Mouse (Mus musculus) stomach, postnatal 0 days (tissue): ENCODE measurements around the gene Astn1. TPM values are rescaled to one million over a fixed set of nuclear protein-coding genes. Genes with fewer than 3 reads are reported as not detected.

Experiments used
- ATAC-seq: fragments of 200-750 bp; cut with Nextera tagmentation; 2 replicates; pipeline ENCODE4 v1.8.0; 2017; ENCODE audit not compliant: low FRiP score, low TSS enrichment
- DNase-seq: peaks from one replicate; pipeline ENCODE4 v3.0.0-alpha.2; 2016; ENCODE audit warnings: low spot score
- H3K27ac ChIP-seq: fragments of 300-500 bp; sonication (generic); replicated peaks from 2 replicates; pipeline ENCODE4 v1.5.1; 2014; ENCODE audit warnings: mild to moderate bottlenecking, control low read depth
- H3K27me3 ChIP-seq: fragments of 300-500 bp; sonication (generic); 2 replicates; pipeline ENCODE4 v1.6.1; 2014; ENCODE audit warnings: low read length; ENCODE audit not compliant: control insufficient read depth, insufficient read depth
- H3K36me3 ChIP-seq: fragments of 300-500 bp; sonication (generic); 2 replicates; pipeline ENCODE4 v1.6.1; 2014; ENCODE audit warnings: low read length, mixed read lengths; ENCODE audit not compliant: control insufficient read depth, insufficient read depth
- H3K4me1 ChIP-seq: fragments of 300-500 bp; sonication (generic); replicated peaks from 2 replicates; pipeline ENCODE4 v1.6.1; 2014; ENCODE audit warnings: antibody characterized with exemption; ENCODE audit not compliant: control insufficient read depth, insufficient read depth
- H3K4me2 ChIP-seq: fragments of 300-500 bp; sonication (generic); replicated peaks from 2 replicates; pipeline ENCODE4 v1.6.1; 2014; ENCODE audit warnings: low read depth, mild to moderate bottlenecking, control low read depth, moderate library complexity
- H3K4me3 ChIP-seq: fragments of 300-500 bp; sonication (generic); 2 replicates; pipeline ENCODE4 v1.5.1; 2014; ENCODE audit warnings: low read depth, low read length, control low read depth
- H3K9ac ChIP-seq: fragments of 300-500 bp; sonication (generic); 2 replicates; pipeline ENCODE4 v1.6.1; 2014; ENCODE audit warnings: mild to moderate bottlenecking, low read length, control low read depth, mixed read lengths
- H3K9me3 ChIP-seq: fragments of 300-500 bp; sonication (generic); 2 replicates; pipeline ENCODE4 v1.6.1; 2016; ENCODE audit warnings: low read length; ENCODE audit not compliant: control insufficient read depth
- CTCF ChIP-seq: IDR thresholded peaks from 2 replicates; pipeline ENCODE4 v1.5.1; 2016; ENCODE audit warnings: antibody characterized with exemption, low read depth, mild to moderate bottlenecking, moderate library complexity
- EP300 ChIP-seq: optimal IDR thresholded peaks from 2 replicates; pipeline ENCODE3; 2016; ENCODE audit warnings: antibody characterized with exemption
- WGBS: fragments of 180-500 bp; shearing (Covaris S2); extraction: QIAGEN DNeasy Blood & Tissue Kit; methylation state at CpG from one replicate; pipeline ENCODE4 v1.1.7; 2014; 5-methylcytosine and 5-hydroxymethylcytosine counted together
- polyA plus RNA-seq: library from polyadenylated mRNA; unstranded; fragments of >200 nt; fragmentation: Nextera tagmentation; extraction: Ambion mirVana; gene quantifications from 2 replicates; pipeline ENCODE4 v1.2.1, GENCODE M21; 2015

Gene Astn1
- polyA plus RNA-seq, 1 experiment from 2014 or later: 0.47 TPM

DNA sequence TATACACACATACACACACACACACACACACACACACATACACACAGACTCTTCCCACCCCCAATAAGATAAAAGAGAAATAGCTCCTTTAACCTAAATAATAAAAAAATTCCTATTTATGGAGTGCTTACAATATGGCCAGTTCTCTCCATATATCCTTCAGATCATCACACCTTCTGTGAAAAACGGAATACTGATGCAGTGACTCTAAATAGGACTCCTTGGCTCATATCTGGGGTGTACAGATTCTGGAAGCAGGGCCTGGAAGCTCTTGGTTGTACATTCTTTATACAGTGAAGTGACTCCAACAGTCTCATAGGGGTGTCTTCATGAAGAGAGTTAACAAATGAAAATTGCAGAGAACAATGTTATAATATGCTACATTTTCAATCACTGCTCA, 60.7 kb downstream of the Astn1 start:
- Histone ChIP-seq H3K9me3 (no peaks in the 10 kb centered on the region), H3K4me3 (no peak overlapping the region), H3K27ac (no peak overlapping the region), H3K36me3 (no peaks in the 10 kb centered on the region), H3K9ac (no peak overlapping the region), H3K4me1 (no peaks in the 10 kb centered on the region), H3K4me2 (no peak overlapping the region), H3K27me3 (no peaks in the 10 kb centered on the region)
- no peak for DNase-seq
- 58% methylated on average over 1 of the region's 1 CpGs for whole genome bisulfite sequencing
- TF ChIP-seq EP300 (no peak), CTCF (no peak)
- ATAC-seq: no peak

DNA sequence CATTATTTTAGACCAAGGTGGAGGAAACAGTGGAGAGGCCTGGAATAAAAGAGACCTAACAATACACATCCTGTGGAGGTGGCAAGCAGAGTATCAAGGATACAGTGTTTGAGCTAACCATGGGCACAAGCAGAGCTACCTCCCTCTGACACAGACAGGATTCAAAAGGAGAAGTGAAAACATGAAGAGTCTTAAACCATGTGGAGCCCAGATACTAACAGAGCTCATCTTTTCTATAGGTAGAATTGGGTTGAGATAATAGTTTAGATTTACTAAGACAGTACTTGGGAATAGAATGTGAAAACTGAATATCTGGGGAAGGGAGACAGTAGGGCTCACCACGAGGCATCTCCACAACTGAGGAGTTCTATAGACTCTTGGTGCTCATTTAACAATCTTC, 84.0 kb downstream of the Astn1 start:
- Histone ChIP-seq H3K9ac (no peak overlapping the region), H3K36me3 (no peaks in the 10 kb centered on the region), H3K4me1 (no peaks in the 10 kb centered on the region), H3K4me3 (no peak overlapping the region), H3K27ac (no peak overlapping the region), H3K9me3 (no peaks in the 10 kb centered on the region), H3K27me3 (no peaks in the 10 kb centered on the region), H3K4me2 (no peak overlapping the region)
- ATAC-seq (no peak), DNase-seq (no peak)
- WGBS: 60% methylated on average over 1 of the region's 1 CpGs
- TF ChIP-seq CTCF: no peak
- no peak for TF ChIP-seq EP300

DNA sequence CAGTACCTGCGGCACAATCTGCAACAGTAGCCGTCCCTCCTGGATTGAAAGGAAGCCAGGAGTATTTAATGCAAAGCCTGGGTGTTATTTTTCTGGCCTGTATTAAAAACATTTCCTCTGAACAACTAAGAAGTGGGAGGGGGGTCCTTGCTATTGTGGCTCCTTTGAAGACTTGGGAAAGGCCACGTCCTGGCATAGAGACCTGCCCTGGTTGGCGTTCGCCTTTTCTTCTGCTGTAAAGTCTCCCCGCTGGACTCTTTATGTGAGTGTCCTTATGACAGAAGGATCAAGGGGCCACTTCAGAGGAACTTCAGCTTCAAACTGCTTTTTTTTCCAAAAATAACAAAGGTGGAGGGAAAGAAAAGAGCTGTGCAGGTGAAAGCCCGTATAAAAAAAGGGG, 85.9 kb downstream of the Astn1 start:
- H3K27me3 ChIP-seq: no peaks in the 10 kb centered on the region
- ATAC-seq (no peak), DNase-seq (no peak)
- no peak overlapping the region for H3K9ac ChIP-seq
- no peak overlapping the region for H3K4me3 ChIP-seq
- TF ChIP-seq CTCF (no peak), EP300 (no peak)
- 76% methylated on average over 7 of the region's 7 CpGs for WGBS
- H3K4me1 ChIP-seq: no peaks in the 10 kb centered on the region
- H3K27ac ChIP-seq: no peak overlapping the region
- H3K4me2 ChIP-seq: no peak overlapping the region
- no peaks in the 10 kb centered on the region for H3K9me3 ChIP-seq
- no peaks in the 10 kb centered on the region for H3K36me3 ChIP-seq

DNA sequence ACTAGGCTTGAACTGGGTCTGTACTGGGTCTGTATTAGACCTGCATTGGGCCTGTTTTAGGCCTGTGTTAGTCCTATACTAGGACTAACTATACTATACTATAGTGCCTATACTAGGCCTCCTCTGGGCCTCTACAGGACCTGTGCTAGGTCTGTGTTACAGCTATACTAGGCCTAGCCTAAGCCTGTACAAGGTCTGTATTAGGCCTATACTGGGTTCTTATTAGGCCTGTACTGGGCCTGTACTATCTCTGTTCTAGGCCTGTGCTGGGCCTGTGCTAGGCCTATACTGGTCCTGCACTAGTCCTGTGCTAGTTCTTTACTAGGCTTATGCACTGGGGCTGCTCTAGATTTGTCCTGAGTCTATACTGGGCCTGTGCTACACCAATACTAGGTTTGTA, 90.6 kb downstream of the Astn1 start:
- Histone ChIP-seq H3K9ac (no peak overlapping the region), H3K27me3 (no peaks in the 10 kb centered on the region), H3K4me1 (no peaks in the 10 kb centered on the region), H3K4me3 (no peak overlapping the region), H3K36me3 (no peaks in the 10 kb centered on the region), H3K27ac (no peak overlapping the region), H3K4me2 (no peak overlapping the region), H3K9me3 (no peaks in the 10 kb centered on the region)
- no peak for DNase-seq
- no peak for ATAC-seq
- no peak for TF ChIP-seq EP300
- TF ChIP-seq CTCF: no peak

DNA sequence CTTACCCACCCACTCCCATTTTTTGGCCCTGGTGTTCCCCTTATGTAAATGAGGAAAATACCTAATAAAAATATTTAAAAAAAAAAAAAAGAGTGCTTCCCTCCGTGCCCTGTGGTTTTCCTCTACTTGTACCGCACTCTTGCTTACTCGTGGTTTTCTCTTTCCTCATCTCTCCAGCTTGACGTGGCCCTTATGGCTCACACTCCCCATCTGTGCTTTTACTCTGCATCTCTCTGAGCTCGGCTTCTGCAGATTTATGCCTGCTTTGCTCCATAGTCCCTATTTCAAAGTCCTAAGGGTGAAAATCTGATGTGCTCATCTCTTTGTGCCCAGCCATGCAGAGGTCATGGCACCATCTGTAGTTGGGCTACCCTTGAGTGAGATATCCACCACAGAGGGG, 91.5 kb downstream of the Astn1 start:
- no peak for TF ChIP-seq CTCF
- no peak for TF ChIP-seq EP300
- H3K9me3 ChIP-seq: no peaks in the 10 kb centered on the region
- H3K27ac ChIP-seq: no peak overlapping the region
- ATAC-seq: no peak
- 74% methylated on average over 5 of the region's 5 CpGs for WGBS
- H3K36me3 ChIP-seq: no peaks in the 10 kb centered on the region
- H3K4me3 ChIP-seq: no peak overlapping the region
- H3K4me1 ChIP-seq: no peaks in the 10 kb centered on the region
- no peak overlapping the region for H3K4me2 ChIP-seq
- no peaks in the 10 kb centered on the region for H3K27me3 ChIP-seq
- H3K9ac ChIP-seq: no peak overlapping the region
- no peak for DNase-seq

DNA sequence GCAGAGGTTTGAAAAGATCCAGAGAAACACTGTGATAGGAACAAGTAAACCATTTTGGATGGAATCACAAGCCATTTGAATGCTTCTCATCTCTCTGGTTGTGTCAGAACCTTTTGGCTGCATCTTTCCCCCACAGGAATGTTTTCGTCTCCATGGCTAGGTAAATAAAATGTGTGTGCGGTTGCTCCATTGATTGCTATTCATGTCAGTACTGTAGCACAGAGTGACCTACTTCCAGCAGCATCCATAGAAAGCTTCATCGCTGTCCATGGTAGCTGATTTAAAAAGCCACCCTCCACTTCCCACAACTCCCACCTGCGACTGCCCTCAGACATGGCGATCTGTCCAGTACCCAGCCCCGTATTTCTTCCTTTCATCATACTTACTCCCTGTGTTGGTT, 101.9 kb downstream of the Astn1 start:
- WGBS: 57% methylated on average over 6 of the region's 6 CpGs
- H3K27ac ChIP-seq: no peak overlapping the region
- H3K4me2 ChIP-seq: no peak overlapping the region
- DNase-seq: no peak
- no peaks in the 10 kb centered on the region for H3K9me3 ChIP-seq
- no peak overlapping the region for H3K9ac ChIP-seq
- H3K36me3 ChIP-seq: no peaks in the 10 kb centered on the region
- H3K4me1 ChIP-seq: no peaks in the 10 kb centered on the region
- no peaks in the 10 kb centered on the region for H3K27me3 ChIP-seq
- no peak overlapping the region for H3K4me3 ChIP-seq
- no peak for TF ChIP-seq CTCF
- TF ChIP-seq EP300: no peak
- ATAC-seq: no peak
